Mouse (Mus musculus) hindbrain, embryonic 10.5 days (tissue): ENCODE results near the gene Rxrb. TPM values are rescaled to one million over a fixed set of nuclear protein-coding genes. Genes with fewer than 3 reads are reported as not detected.

ENCODE experiments used
- DNase-seq: peaks from one replicate; pipeline ENCODE4 v3.0.0-alpha.2; 2017; ENCODE audit warnings: low spot score
- H3K27ac ChIP-seq: fragments of 300-500 bp; sonication (generic); 2 replicates; pipeline ENCODE4 v1.5.1; 2016; ENCODE audit warnings: mild to moderate bottlenecking, moderate library complexity
- H3K27me3 ChIP-seq: fragments of 300-500 bp; sonication (generic); 2 replicates; pipeline ENCODE4 v1.6.1; 2016; ENCODE audit warnings: mild to moderate bottlenecking; ENCODE audit not compliant: poor library complexity, insufficient read depth, severe bottlenecking
- H3K36me3 ChIP-seq: fragments of 300-500 bp; sonication (generic); 2 replicates; pipeline ENCODE4 v1.6.1; 2016; ENCODE audit warnings: mild to moderate bottlenecking, moderate library complexity
- H3K4me1 ChIP-seq: fragments of 300-500 bp; sonication (generic); replicated peaks from 2 replicates; pipeline ENCODE4 v1.6.1; 2016; ENCODE audit warnings: mild to moderate bottlenecking
- H3K4me3 ChIP-seq: fragments of 300-500 bp; sonication (generic); 2 replicates; pipeline ENCODE4 v1.5.1; 2016; ENCODE audit warnings: mild to moderate bottlenecking, moderate library complexity
- H3K9me3 ChIP-seq: fragments of 300-500 bp; sonication (generic); 2 replicates; pipeline ENCODE4 v1.6.1; 2016; ENCODE audit warnings: mild to moderate bottlenecking, moderate library complexity
- WGBS: fragments of 180-500 bp; shearing (Covaris S2); methylation state at CpG from one replicate; pipeline ENCODE4 v1.1.7; 2016; 5-methylcytosine and 5-hydroxymethylcytosine counted together
- polyA plus RNA-seq: library from polyadenylated mRNA; unstranded; fragments of >200 nt; fragmentation: Nextera tagmentation; extraction: Ambion mirVana; gene quantifications from 2 replicates; pipeline ENCODE4 v1.2.1, GENCODE M21; 2016

The Rxrb gene
- polyA plus RNA-seq, 1 experiment from 2014 or later: 56.4 TPM

DNA sequence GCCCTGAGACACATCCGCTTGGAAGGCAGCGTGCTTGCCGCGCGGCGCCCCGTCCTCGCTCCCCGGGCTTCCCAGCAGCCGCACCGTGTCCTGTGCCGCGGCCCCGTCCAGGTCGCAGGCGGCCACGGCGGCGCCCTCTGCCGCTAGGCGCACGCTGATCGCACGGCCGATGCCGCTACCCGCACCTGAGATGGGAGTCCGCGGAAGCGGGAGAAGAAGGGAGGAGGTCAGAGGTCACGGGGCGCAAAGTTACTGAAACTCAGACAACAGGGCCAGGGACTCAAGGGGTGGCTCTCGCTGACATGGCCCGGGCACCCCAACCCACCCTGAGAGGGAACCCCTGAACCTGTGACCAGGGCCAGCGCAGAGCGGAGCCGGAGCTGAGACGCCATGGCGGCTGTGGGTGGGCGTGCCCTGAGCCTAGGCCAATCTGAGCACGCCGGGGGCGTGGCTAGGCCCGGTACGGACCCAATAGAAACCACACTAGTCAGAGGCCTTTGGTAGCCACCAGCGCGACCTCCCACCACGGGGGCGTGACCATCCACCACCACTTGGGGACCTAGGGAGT lies 3.9 kb upstream of the Rxrb start, which contains the start of gene H2-Ke6:
H2-Ke6 (minus strand) TSS at position 405 of the 568 bp plus-strand sequence.
- Histone ChIP-seq H3K9me3 (peaks cover 5% of the 10 kb centered on the region; the same call in 1 of the 2 replicates), H3K4me1 (peaks cover 85% of the 10 kb centered on the region), H3K36me3 (peaks cover 39% of the 10 kb centered on the region), H3K4me3 (peak within 1 kb of the TSS; percentile 74), H3K27ac (peak within 1 kb of the TSS; percentile 98), H3K27me3 (no peaks in the 10 kb centered on the region)
- DNase-seq: peak; percentile 97
- under 1% methylated on average over 49 of the region's 49 CpGs for WGBS

DNA sequence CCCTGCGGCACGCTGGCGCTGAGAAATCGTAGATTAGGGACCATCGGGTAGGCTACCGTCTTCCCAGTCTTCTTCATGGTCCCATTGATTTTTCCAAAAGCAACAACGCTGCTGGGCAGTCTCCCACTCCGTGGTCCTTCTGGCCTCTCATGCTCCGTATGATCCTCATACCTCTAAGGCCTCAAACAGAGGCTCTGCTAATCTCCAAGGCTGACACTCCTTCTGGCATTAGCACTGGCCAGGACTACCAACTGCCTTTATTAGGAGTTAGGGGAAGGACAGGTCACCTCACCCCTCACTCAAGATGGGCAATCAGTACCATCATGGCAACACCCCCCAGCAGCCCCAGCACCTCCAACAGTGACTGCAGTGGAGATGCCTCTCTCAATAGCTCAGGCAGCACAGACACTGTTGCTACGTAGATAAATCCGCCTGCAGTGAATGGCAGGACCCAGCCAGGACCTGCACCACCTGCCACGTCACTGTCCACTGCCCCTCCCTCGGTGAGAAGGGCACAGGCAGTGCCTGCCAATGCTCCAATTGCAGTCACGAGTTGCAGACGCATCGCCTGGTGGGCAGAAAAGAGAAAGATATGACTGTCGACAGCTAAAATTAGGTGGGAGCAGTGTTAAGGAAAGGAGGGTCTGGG lies 3.0 kb upstream of the Rxrb start:
- peaks cover 85% of the 10 kb centered on the region for H3K4me1 ChIP-seq
- H3K36me3 ChIP-seq: peaks cover 35% of the 10 kb centered on the region
- DNase-seq: no peak
- peak overlapping the region; percentile 98 for H3K27ac ChIP-seq
- peak overlapping the region; percentile 74 for H3K4me3 ChIP-seq
- H3K27me3 ChIP-seq: no peaks in the 10 kb centered on the region
- WGBS: 58% methylated on average over 17 of the region's 17 CpGs
- H3K9me3 ChIP-seq: no peaks in the 10 kb centered on the region

DNA sequence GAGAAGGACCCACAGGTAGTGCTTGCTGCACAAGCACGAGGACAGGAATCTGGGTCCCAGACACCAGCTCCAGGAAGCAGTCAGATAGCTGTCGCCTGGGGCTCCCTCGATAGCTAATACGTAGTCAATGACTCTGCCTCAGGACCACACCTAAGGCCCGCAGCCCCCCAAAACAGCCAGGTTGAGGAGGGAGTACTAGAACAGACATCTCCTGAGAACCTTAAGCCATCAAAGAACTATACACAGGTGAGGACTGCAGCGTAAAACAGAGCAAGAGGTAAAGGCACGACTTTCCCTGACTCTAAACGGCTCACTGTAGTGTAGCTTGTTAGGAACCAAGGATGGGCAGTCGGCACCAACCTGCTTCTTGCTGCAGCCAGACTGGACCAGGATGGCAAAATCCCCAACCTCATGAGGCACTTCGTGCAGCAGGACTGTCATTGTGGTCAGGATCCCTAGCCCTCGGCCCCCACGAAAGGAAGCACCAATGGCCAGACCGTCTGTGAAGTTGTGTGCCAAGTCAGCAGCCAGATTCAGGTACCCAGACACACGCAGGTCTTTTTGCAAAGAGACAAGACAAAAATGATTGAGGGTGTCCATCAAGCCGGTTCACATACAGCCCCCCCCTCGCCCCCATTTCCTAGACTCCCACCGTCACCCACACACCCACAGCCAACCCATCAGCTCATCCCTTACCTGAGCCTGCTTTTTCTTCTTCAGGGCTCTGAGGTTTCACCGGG lies 2.3 kb upstream of the Rxrb start:
- Histone ChIP-seq H3K27ac (peak overlapping the region; percentile 99), H3K4me1 (peaks cover 83% of the 10 kb centered on the region), H3K4me3 (peak overlapping the region; percentile 74), H3K36me3 (peaks cover 40% of the 10 kb centered on the region), H3K9me3 (no peaks in the 10 kb centered on the region), H3K27me3 (no peaks in the 10 kb centered on the region)
- 90% methylated on average over 18 of the region's 18 CpGs for WGBS
- no peak for DNase-seq

DNA sequence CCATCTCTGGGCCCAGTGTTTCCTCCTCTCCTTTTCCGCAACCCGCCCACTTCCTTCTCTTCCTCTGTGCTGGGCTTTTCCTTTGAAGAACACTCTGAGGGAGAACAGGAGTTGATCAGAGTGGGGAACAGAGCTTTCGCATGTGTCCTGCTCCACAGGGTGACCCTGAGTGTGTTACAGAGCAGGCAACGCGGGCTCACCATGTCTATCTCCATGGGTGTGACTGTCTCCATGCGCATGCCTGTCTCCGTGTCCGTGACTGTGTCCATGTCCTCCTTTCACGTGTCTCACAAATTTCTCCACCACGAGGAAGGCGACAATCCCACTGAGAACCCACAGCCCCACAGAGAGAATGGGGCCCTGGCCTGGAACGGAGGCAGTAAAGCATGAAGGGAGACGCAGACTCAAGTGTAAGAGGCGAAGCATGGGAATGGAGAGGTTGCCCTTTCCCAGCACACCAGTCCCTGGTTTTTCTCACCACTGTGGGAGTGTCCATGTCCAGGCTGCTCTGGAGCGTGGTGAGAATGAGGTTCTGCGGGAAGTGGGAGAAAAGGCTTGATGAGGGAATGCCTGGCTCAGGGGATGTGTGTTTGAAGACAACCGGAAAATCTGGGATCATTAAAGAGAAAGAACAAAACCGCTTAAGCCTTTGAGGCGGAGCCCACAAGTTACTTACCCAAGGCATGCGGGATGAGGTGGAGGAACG lies 1.6 kb upstream of the Rxrb start:
- H3K36me3 ChIP-seq: peaks cover 47% of the 10 kb centered on the region
- no peak for DNase-seq
- H3K4me1 ChIP-seq: peaks cover 81% of the 10 kb centered on the region
- H3K9me3 ChIP-seq: no peaks in the 10 kb centered on the region
- H3K4me3 ChIP-seq: peak overlapping the region; percentile 74
- 79% methylated on average over 21 of the region's 21 CpGs for WGBS
- H3K27ac ChIP-seq: peak overlapping the region; percentile 99
- no peaks in the 10 kb centered on the region for H3K27me3 ChIP-seq

DNA sequence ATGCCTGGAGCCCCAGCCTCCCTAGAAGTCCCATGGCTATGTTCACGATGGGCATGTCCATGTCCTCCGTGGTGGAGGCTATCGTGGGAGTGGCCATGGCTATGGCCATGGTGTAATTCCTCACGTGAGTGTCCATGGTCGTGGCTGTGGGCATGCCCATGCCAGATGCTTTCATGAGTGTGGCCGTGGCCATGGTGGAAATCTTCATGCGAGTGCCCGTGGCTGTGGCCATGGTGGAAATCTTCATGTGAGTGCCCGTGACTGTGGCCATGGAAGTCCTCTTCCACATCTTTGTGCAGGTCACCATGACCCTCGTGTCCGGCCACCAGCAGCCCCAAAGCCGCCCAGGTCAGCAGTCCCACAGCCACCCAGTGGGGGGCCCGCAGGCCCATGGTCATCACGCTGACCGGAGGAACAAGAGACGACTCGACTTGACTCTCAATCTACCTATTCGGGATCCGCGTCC lies 718 bp upstream of the Rxrb start:
- Histone ChIP-seq H3K4me1 (peaks cover 75% of the 10 kb centered on the region), H3K4me3 (peak overlapping the region; percentile 74), H3K36me3 (peaks cover 56% of the 10 kb centered on the region), H3K27me3 (no peaks in the 10 kb centered on the region), H3K9me3 (no peaks in the 10 kb centered on the region), H3K27ac (peak overlapping the region; percentile 99)
- WGBS: 7% methylated on average over 20 of the region's 20 CpGs
- DNase-seq: no peak

DNA sequence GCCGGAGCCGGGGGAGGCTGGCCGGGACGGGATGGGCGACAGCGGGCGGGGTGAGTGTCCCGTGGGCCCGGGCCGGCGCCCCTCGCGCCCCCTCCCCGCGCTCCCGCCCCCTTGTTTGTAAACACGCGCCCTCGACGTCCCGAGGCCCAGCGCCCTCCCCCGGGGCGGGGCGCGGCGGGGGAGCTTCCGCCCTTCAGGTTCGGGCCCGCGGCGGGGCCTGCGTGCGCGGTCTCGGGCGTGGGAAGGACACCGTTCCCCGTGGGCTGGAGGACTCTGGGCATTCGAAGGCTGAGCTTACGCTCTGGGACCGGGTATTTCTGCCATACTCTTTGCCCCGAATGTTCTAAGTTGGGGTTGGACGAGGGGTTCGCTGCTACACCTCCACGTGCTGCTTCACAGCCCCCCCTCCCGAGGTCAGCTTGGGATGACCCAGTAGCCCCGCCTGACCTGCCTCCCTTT lies 591 bp downstream of the Rxrb start:
- DNase-seq: no peak
- Histone ChIP-seq H3K36me3 (peaks cover 69% of the 10 kb centered on the region), H3K4me3 (peak overlapping the region; percentile 74), H3K9me3 (no peaks in the 10 kb centered on the region), H3K27me3 (no peaks in the 10 kb centered on the region), H3K27ac (peak overlapping the region; percentile 99), H3K4me1 (peaks cover 71% of the 10 kb centered on the region)
- WGBS: under 1% methylated on average over 48 of the region's 48 CpGs

DNA sequence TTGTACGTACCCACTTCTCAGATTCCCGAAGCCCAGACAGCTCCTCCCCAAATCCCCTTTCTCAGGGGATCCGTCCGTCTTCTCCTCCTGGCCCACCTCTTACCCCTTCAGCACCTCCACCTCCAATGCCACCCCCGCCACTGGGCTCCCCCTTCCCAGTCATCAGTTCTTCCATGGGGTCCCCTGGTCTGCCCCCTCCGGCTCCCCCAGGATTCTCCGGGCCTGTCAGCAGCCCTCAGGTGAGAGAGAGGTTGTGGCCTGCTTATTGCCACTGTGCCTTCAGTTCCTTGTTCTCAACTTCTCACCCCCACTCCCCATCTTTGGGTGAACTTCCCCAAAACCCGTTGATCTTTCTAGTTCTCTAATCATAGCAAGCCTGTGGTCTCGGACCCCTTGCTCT lies 1.2 kb downstream of the Rxrb start:
- no peak for DNase-seq
- Histone ChIP-seq H3K4me1 (peaks cover 67% of the 10 kb centered on the region), H3K27ac (peak overlapping the region; percentile 99), H3K27me3 (no peaks in the 10 kb centered on the region), H3K4me3 (peak overlapping the region; percentile 74), H3K36me3 (peaks cover 74% of the 10 kb centered on the region), H3K9me3 (no peaks in the 10 kb centered on the region)
- 58% methylated on average over 9 of the region's 9 CpGs for WGBS

DNA sequence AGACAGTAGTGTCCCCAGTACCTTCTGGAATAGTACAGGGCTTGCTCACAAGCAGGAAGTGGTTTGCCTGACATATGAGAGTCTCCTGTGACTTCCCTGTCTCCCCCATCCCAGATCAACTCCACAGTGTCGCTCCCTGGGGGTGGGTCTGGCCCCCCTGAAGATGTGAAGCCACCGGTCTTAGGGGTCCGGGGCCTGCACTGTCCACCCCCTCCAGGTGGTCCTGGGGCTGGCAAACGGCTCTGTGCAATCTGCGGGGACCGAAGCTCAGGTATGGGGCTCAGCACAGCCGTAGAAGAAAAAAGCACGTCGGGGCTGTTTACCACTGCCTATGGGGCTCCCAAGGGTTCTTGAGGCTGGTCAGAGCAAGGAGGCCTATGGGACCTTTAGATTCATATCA lies 1.8 kb downstream of the Rxrb start:
- 95% methylated on average over 9 of the region's 9 CpGs for WGBS
- Histone ChIP-seq H3K4me3 (peak overlapping the region; percentile 74), H3K27ac (peak overlapping the region; percentile 99; the same call in 1 of the 2 replicates), H3K9me3 (no peaks in the 10 kb centered on the region), H3K27me3 (no peaks in the 10 kb centered on the region), H3K4me1 (peaks cover 67% of the 10 kb centered on the region), H3K36me3 (peaks cover 74% of the 10 kb centered on the region)
- no peak for DNase-seq

DNA sequence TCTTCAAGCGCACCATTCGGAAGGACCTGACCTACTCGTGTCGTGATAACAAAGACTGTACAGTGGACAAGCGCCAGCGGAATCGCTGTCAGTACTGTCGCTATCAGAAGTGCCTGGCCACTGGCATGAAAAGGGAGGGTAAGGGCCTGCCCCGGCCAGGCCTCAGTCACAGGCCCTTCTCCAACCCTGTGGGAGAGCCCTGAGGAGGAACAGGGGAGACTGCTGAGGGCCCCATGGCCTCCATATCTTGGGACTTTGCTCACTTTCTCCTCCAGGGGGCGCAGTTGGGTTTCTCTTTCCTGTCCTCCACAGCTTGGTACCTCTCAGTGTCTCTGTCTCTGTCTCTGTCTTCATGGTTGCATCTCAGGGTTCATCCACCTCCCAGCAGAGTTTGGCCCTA lies 2.5 kb downstream of the Rxrb start:
- peaks cover 67% of the 10 kb centered on the region for H3K4me1 ChIP-seq
- H3K27me3 ChIP-seq: peaks cover 3% of the 10 kb centered on the region; the same call in 1 of the 2 replicates
- H3K9me3 ChIP-seq: no peaks in the 10 kb centered on the region
- H3K27ac ChIP-seq: peak overlapping the region; percentile 2; the same call in 1 of the 2 replicates
- WGBS: 78% methylated on average over 10 of the region's 10 CpGs
- peak; percentile 73 for DNase-seq
- peaks cover 68% of the 10 kb centered on the region for H3K36me3 ChIP-seq
- H3K4me3 ChIP-seq: peak overlapping the region; percentile 74; the same call in 1 of the 2 replicates

DNA sequence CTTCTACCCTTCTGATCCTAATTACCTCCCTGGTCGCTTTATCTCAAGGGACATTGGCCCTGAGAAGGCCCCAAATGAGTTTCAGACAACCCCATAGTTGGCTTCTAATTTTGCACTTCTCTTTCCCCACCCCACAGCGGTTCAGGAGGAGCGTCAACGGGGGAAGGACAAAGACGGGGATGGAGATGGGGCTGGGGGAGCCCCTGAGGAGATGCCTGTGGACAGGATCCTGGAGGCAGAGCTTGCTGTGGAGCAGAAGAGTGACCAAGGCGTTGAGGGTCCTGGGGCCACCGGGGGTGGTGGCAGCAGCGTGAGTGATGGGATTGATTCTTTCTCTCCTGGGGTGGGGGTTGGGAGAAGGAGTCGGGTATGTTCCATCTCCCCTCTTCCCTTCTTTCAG lies 3.9 kb downstream of the Rxrb start:
- Histone ChIP-seq H3K4me3 (0 out of 2 replicates have a peak overlapping the region, but pooled peaks have one; percentile 2), H3K27me3 (peaks cover 8% of the 10 kb centered on the region), H3K27ac (0 out of 2 replicates have a peak overlapping the region, but pooled peaks have one; percentile 23), H3K36me3 (peaks cover 54% of the 10 kb centered on the region), H3K9me3 (no peaks in the 10 kb centered on the region), H3K4me1 (peaks cover 67% of the 10 kb centered on the region)
- WGBS: 96% methylated on average over 9 of the region's 9 CpGs
- no peak for DNase-seq

DNA sequence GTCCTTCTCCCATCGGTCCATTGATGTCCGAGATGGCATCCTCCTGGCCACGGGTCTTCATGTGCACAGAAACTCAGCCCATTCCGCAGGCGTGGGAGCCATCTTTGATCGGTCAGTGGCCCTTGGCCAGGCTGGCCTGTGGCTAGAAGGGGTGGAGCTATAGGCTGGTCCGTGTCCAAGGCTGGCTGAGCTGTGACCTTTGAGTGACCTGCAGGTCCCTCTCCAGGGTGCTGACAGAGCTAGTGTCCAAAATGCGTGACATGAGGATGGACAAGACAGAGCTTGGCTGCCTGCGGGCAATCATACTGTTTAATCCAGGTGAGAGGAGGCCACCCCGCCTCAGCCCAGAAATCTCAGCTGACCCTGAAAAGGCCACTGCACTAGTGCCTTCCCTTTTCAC lies 5.0 kb downstream of the Rxrb start:
- no peak for DNase-seq

DNA sequence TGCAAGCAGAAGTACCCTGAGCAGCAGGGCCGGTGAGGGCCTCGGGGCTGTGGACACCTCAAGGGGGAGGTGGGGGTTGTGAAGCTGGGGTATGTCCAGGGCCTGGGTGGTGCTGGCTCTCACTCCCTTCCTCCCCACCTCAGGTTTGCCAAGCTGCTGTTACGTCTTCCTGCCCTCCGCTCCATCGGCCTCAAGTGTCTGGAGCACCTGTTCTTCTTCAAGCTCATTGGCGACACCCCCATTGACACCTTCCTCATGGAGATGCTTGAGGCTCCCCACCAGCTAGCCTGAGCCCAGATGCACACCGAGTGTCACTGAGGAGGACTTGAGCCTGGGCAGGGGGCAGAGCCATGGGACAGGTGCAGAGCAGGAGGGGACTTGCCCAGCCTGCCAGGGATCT lies 5.6 kb downstream of the Rxrb start:
- Histone ChIP-seq H3K9me3 (no peaks in the 10 kb centered on the region), H3K4me3 (no peak overlapping the region), H3K27ac (no peak overlapping the region), H3K36me3 (peaks cover 54% of the 10 kb centered on the region), H3K4me1 (peaks cover 76% of the 10 kb centered on the region), H3K27me3 (peaks cover 16% of the 10 kb centered on the region)
- DNase-seq: no peak
- WGBS: 93% methylated on average over 7 of the region's 7 CpGs

More for the DNA sequence above, 5.0 kb downstream of the Rxrb start:
- Histone ChIP-seq H3K4me3 (no peak overlapping the region), H3K9me3 (no peaks in the 10 kb centered on the region), H3K27me3 (peaks cover 16% of the 10 kb centered on the region), H3K27ac (no peak overlapping the region), H3K36me3 (peaks cover 54% of the 10 kb centered on the region), H3K4me1 (peaks cover 73% of the 10 kb centered on the region)
- WGBS: 84% methylated on average over 10 of the region's 10 CpGs
